Mouse (Mus musculus): ENCODE measurements around the gene Nfatc2. TPM values are rescaled to one million over a fixed set of nuclear protein-coding genes. Genes with fewer than 3 reads are reported as not detected.

Gene Nfatc2
- polyA plus RNA-seq (2014; fragmentation: Nextera tagmentation; extraction: Ambion mirVana): 13.0 and 13.2 TPM in 2 replicates

- ATAC-seq (ENCODE audit: insufficient number of reproducible peaks, insufficient read depth, low FRiP score, low read depth): peak; percentile 42
- H3K4me1 ChIP-seq (ENCODE audit: control insufficient read depth in 2 of 2, insufficient read depth in 2 of 2, low read length in 2 of 2): peaks cover 34 to 44% of the 10 kb centered on the region in 2 experiments
- 2% methylated on average over 55 of the region's 56 CpGs for whole genome bisulfite sequencing
- H3K9me3 ChIP-seq (ENCODE audit: control insufficient read depth, low read length): no peaks in the 10 kb centered on the region
- H3K36me3 ChIP-seq (ENCODE audit: control insufficient read depth, insufficient read depth, low read length): no peaks in the 10 kb centered on the region
- peak within 1 kb of the TSS; percentile 98 for H3K4me2 ChIP-seq (ENCODE audit: low read length)
- peak within 1 kb of the TSS; percentile 45 to 58 for H3K4me3 ChIP-seq (ENCODE audit: control insufficient read depth in 1 of 2, insufficient read depth in 1 of 2, low read depth in 1 of 2, low read length in 2 of 2)
- peak within 1 kb of the TSS; percentile 77 for H3K9ac ChIP-seq (ENCODE audit: low read length)
- peaks cover 11% of the 10 kb centered on the region; the same call in 1 of the 2 replicates for H3K27me3 ChIP-seq (ENCODE audit: control insufficient read depth, insufficient read depth, low read length)
- H3K27ac ChIP-seq (replicated peaks in 1 of 2; ENCODE audit: control insufficient read depth in 1 of 2, insufficient read depth in 1 of 2, low read depth in 2 of 2, low read length in 2 of 2): peak within 1 kb of the TSS in 1 of 2 experiments; percentile 62; a peak in 2 of 4 replicates
Measured at GRCm38 (mm10) chr2:168601491-168602386, at the start of gene Nfatc2. Nfatc2 (minus strand) TSS chr2:168601657.

DNA sequence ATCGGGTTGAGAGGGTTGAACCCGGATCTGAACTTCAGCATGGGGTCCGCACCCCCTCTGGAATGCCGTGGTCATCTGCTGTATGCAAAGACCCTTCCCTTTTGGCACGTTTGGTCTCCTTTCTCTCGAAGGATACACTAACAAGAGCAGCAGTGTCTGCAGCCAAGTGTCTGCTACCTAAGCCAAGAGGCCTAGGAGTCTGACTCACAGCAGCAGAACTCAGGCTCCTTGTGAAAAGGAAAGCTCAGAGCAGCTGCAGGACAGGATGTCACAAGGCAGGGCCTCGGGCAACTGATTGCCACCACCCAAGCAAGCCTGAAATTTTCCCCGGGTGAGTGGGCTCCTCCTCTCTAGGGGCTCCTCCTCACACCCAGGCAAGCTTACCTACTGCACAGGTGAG is 46.7 kb upstream of the Nfatc2 start:
- Histone ChIP-seq H3K4me1 (ENCODE audit: control insufficient read depth in 2 of 2, insufficient read depth in 2 of 2, low read length in 2 of 2) (peaks cover 0 to 3% of the 10 kb centered on the region in 2 experiments; a peak in 1 of 4 replicates), H3K27me3 (ENCODE audit: control insufficient read depth, insufficient read depth, low read length) (no peaks in the 10 kb centered on the region; the same call in 1 of the 2 replicates), H3K9me3 (ENCODE audit: control insufficient read depth, low read length) (no peaks in the 10 kb centered on the region), H3K9ac (ENCODE audit: low read length) (no peak overlapping the region), H3K4me2 (ENCODE audit: low read length) (no peak overlapping the region), H3K36me3 (ENCODE audit: control insufficient read depth, insufficient read depth, low read length) (peaks cover 30% of the 10 kb centered on the region), H3K27ac (replicated peaks in 1 of 2; ENCODE audit: control insufficient read depth in 1 of 2, insufficient read depth in 1 of 2, low read depth in 2 of 2, low read length in 2 of 2) (no peak overlapping the region), H3K4me3 (ENCODE audit: control insufficient read depth in 1 of 2, insufficient read depth in 1 of 2, low read depth in 1 of 2, low read length in 2 of 2) (no peak overlapping the region)
- no peak for ATAC-seq (ENCODE audit: insufficient number of reproducible peaks, insufficient read depth, low FRiP score, low read depth)
- 57% methylated on average over 8 of the region's 8 CpGs for WGBS

- Histone ChIP-seq H3K9ac (ENCODE audit: low read length) (no peak overlapping the region), H3K27me3 (ENCODE audit: control insufficient read depth, insufficient read depth, low read length) (peaks cover 5% of the 10 kb centered on the region; the same call in 1 of the 2 replicates)
- WGBS: 85% methylated on average over 6 of the region's 6 CpGs
Measured at GRCm38 (mm10) chr2:168644855-168645254, 43.4 kb upstream of the Nfatc2 start.

GRCm38 (mm10) chr2:168643524-168644177 is 42.2 kb upstream of the Nfatc2 start:
- Histone ChIP-seq H3K27me3 (ENCODE audit: control insufficient read depth, insufficient read depth, low read length) (peaks cover 17% of the 10 kb centered on the region; the same call in 1 of the 2 replicates), H3K27ac (replicated peaks in 1 of 2; ENCODE audit: control insufficient read depth in 1 of 2, insufficient read depth in 1 of 2, low read depth in 2 of 2, low read length in 2 of 2) (no peak overlapping the region), H3K36me3 (ENCODE audit: control insufficient read depth, insufficient read depth, low read length) (peaks cover 31% of the 10 kb centered on the region), H3K9ac (ENCODE audit: low read length) (no peak overlapping the region), H3K4me3 (ENCODE audit: control insufficient read depth in 1 of 2, insufficient read depth in 1 of 2, low read depth in 1 of 2, low read length in 2 of 2) (no peak overlapping the region), H3K4me2 (ENCODE audit: low read length) (no peak overlapping the region), H3K9me3 (ENCODE audit: control insufficient read depth, low read length) (no peaks in the 10 kb centered on the region), H3K4me1 (ENCODE audit: control insufficient read depth in 2 of 2, insufficient read depth in 2 of 2, low read length in 2 of 2) (peaks cover 0 to 3% of the 10 kb centered on the region in 2 experiments; a peak in 1 of 4 replicates)
- WGBS: 89% methylated on average over 20 of the region's 20 CpGs
- ATAC-seq (ENCODE audit: insufficient number of reproducible peaks, insufficient read depth, low FRiP score, low read depth): no peak

More at GRCm38 (mm10) chr2:168644855-168645254, 43.4 kb upstream of the Nfatc2 start:
- H3K4me2 ChIP-seq (ENCODE audit: low read length): no peak overlapping the region
- H3K4me3 ChIP-seq (ENCODE audit: control insufficient read depth in 1 of 2, insufficient read depth in 1 of 2, low read depth in 1 of 2, low read length in 2 of 2): no peak overlapping the region
- no peak for ATAC-seq (ENCODE audit: insufficient number of reproducible peaks, insufficient read depth, low FRiP score, low read depth)
- peaks cover 0 to 3% of the 10 kb centered on the region in 2 experiments; a peak in 1 of 4 replicates for H3K4me1 ChIP-seq (ENCODE audit: control insufficient read depth in 2 of 2, insufficient read depth in 2 of 2, low read length in 2 of 2)
- no peaks in the 10 kb centered on the region for H3K9me3 ChIP-seq (ENCODE audit: control insufficient read depth, low read length)
- peaks cover 35% of the 10 kb centered on the region for H3K36me3 ChIP-seq (ENCODE audit: control insufficient read depth, insufficient read depth, low read length)
- H3K27ac ChIP-seq (replicated peaks in 1 of 2; ENCODE audit: control insufficient read depth in 1 of 2, insufficient read depth in 1 of 2, low read depth in 2 of 2, low read length in 2 of 2): no peak overlapping the region

GRCm38 (mm10) chr2:168642187-168642586 is 40.7 kb upstream of the Nfatc2 start:
- ATAC-seq (ENCODE audit: insufficient number of reproducible peaks, insufficient read depth, low FRiP score, low read depth): no peak
- Histone ChIP-seq H3K9ac (ENCODE audit: low read length) (no peak overlapping the region), H3K27me3 (ENCODE audit: control insufficient read depth, insufficient read depth, low read length) (peaks cover 30% of the 10 kb centered on the region), H3K4me3 (ENCODE audit: control insufficient read depth in 1 of 2, insufficient read depth in 1 of 2, low read depth in 1 of 2, low read length in 2 of 2) (no peak overlapping the region), H3K4me1 (ENCODE audit: control insufficient read depth in 2 of 2, insufficient read depth in 2 of 2, low read length in 2 of 2) (no peaks in the 10 kb centered on the region), H3K4me2 (ENCODE audit: low read length) (no peak overlapping the region), H3K9me3 (ENCODE audit: control insufficient read depth, low read length) (no peaks in the 10 kb centered on the region), H3K27ac (replicated peaks in 1 of 2; ENCODE audit: control insufficient read depth in 1 of 2, insufficient read depth in 1 of 2, low read depth in 2 of 2, low read length in 2 of 2) (no peak overlapping the region), H3K36me3 (ENCODE audit: control insufficient read depth, insufficient read depth, low read length) (peaks cover 30% of the 10 kb centered on the region)
- WGBS: 89% methylated on average over 11 of the region's 11 CpGs

DNA sequence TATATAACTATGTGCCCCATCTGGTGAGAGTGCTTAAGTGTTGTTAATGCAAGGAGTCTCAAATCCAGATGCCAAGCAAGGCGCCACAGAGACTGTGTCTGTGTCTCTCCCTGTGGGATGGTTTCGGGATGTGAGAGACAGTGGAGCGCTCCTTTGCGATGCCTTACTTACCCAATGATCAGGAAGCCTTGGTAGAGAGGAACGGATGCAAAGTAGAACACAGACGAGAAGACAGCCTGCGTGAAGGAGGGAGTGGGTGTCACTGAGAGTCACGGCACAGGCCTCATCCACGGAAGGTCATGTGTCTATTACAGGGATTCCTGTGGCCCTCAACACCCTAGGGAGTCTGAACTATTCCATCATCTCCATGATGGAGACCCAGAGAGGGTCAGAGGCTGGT is 39.0 kb upstream of the Nfatc2 start:
- Histone ChIP-seq H3K9ac (ENCODE audit: low read length) (no peak overlapping the region), H3K27me3 (ENCODE audit: control insufficient read depth, insufficient read depth, low read length) (peaks cover 47% of the 10 kb centered on the region), H3K9me3 (ENCODE audit: control insufficient read depth, low read length) (no peaks in the 10 kb centered on the region), H3K36me3 (ENCODE audit: control insufficient read depth, insufficient read depth, low read length) (peaks cover 31% of the 10 kb centered on the region), H3K4me2 (ENCODE audit: low read length) (no peak overlapping the region), H3K27ac (replicated peaks in 1 of 2; ENCODE audit: control insufficient read depth in 1 of 2, insufficient read depth in 1 of 2, low read depth in 2 of 2, low read length in 2 of 2) (no peak overlapping the region), H3K4me3 (ENCODE audit: control insufficient read depth in 1 of 2, insufficient read depth in 1 of 2, low read depth in 1 of 2, low read length in 2 of 2) (no peak overlapping the region), H3K4me1 (ENCODE audit: control insufficient read depth in 2 of 2, insufficient read depth in 2 of 2, low read length in 2 of 2) (peaks cover 0 to 3% of the 10 kb centered on the region in 2 experiments; a peak in 1 of 4 replicates)
- 94% methylated on average over 9 of the region's 9 CpGs for WGBS
- ATAC-seq (ENCODE audit: insufficient number of reproducible peaks, insufficient read depth, low FRiP score, low read depth): no peak

GRCm38 (mm10) chr2:168634881-168635280 is 33.4 kb upstream of the Nfatc2 start:
- no peak overlapping the region for H3K27ac ChIP-seq (replicated peaks in 1 of 2; ENCODE audit: control insufficient read depth in 1 of 2, insufficient read depth in 1 of 2, low read depth in 2 of 2, low read length in 2 of 2)
- H3K4me3 ChIP-seq (ENCODE audit: control insufficient read depth in 1 of 2, insufficient read depth in 1 of 2, low read depth in 1 of 2, low read length in 2 of 2): no peak overlapping the region
- ATAC-seq (ENCODE audit: insufficient number of reproducible peaks, insufficient read depth, low FRiP score, low read depth): no peak
- H3K9ac ChIP-seq (ENCODE audit: low read length): no peak overlapping the region
- peaks cover 10% of the 10 kb centered on the region; the same call in 1 of the 2 replicates for H3K36me3 ChIP-seq (ENCODE audit: control insufficient read depth, insufficient read depth, low read length)
- H3K4me2 ChIP-seq (ENCODE audit: low read length): no peak overlapping the region
- peaks cover 23 to 26% of the 10 kb centered on the region in 2 experiments for H3K4me1 ChIP-seq (ENCODE audit: control insufficient read depth in 2 of 2, insufficient read depth in 2 of 2, low read length in 2 of 2)
- peaks cover 57% of the 10 kb centered on the region for H3K27me3 ChIP-seq (ENCODE audit: control insufficient read depth, insufficient read depth, low read length)
- 65% methylated on average over 7 of the region's 7 CpGs for WGBS
- no peaks in the 10 kb centered on the region for H3K9me3 ChIP-seq (ENCODE audit: control insufficient read depth, low read length)

Measured in heart, embryonic 14.5 days (tissue).